Mouse (Mus musculus): ENCODE results near the gene Ifitm7. TPM values are rescaled to one million over a fixed set of nuclear protein-coding genes. Genes with fewer than 3 reads are reported as not detected.

Gene Ifitm7
- polyA plus RNA-seq, 1 experiment from 2014 or later: 1.0 TPM

DNA sequence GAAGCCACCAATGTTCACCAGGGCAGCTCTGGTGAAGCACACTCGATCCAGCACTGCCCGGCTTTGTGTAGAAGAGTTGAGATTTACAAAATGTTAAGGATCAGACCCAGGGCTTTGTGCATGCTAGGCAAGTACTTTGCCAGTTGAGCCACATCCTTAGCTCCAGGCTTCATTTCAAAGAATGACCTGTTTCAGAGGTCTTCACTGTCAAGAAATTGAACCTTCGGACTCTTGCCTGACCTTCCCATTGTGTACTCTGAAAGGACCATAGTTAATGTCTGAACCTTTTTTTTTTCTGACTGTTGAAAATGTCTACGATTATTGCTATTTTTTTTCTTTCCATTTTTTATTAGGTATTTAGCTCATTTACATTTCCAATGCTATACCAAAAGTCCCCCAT, 23.3 kb upstream of the Ifitm7 start:
- Histone ChIP-seq H3K9me3 (ENCODE audit: control insufficient read depth, low read length) (no peaks in the 10 kb centered on the region), H3K4me3 (ENCODE audit: low read depth, low read length) (no peak overlapping the region), H3K27ac (ENCODE audit: low read depth, low read length) (no peak overlapping the region), H3K4me1 (replicated peaks; ENCODE audit: control insufficient read depth, insufficient read depth, low read length) (no peaks in the 10 kb centered on the region), H3K4me2 (replicated peaks; ENCODE audit: low read depth, low read length) (no peak overlapping the region), H3K9ac (ENCODE audit: low read depth, low read length) (no peak overlapping the region), H3K36me3 (ENCODE audit: control insufficient read depth, insufficient read depth, low read length) (no peaks in the 10 kb centered on the region), H3K27me3 (ENCODE audit: control insufficient read depth, insufficient read depth, low read length) (no peaks in the 10 kb centered on the region)
- 87% methylated on average over 4 of the region's 4 CpGs for WGBS
- DNase-seq (ENCODE audit: low spot score): no peak
- no peak for ATAC-seq (ENCODE audit: low FRiP score)

DNA sequence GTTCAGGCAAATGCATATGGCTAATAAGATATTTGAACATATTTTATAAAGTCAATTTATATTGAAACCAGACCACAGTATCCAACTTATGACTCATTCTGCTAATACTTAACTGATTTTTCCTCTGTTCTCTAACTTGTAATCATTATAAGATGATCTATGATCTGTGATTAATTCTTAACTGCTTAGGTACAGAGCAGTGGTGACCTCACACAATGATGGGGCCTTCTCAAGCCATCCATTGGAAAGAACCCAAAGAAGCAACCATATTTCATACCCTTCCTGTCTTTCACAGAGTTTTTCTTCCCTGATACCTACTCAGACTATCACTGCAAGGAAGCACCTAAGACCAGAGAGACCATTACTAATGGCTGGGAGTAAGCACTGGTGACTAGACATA, 22.0 kb upstream of the Ifitm7 start:
- no peak overlapping the region for H3K9ac ChIP-seq (ENCODE audit: low read depth, low read length)
- no peak overlapping the region for H3K4me3 ChIP-seq (ENCODE audit: low read depth, low read length)
- no peaks in the 10 kb centered on the region for H3K27me3 ChIP-seq (ENCODE audit: control insufficient read depth, insufficient read depth, low read length)
- no peaks in the 10 kb centered on the region for H3K9me3 ChIP-seq (ENCODE audit: control insufficient read depth, low read length)
- no peaks in the 10 kb centered on the region for H3K36me3 ChIP-seq (ENCODE audit: control insufficient read depth, insufficient read depth, low read length)
- no peaks in the 10 kb centered on the region for H3K4me1 ChIP-seq (replicated peaks; ENCODE audit: control insufficient read depth, insufficient read depth, low read length)
- DNase-seq (ENCODE audit: low spot score) (no peak), ATAC-seq (ENCODE audit: low FRiP score) (no peak)
- no peak overlapping the region for H3K27ac ChIP-seq (ENCODE audit: low read depth, low read length)
- no peak overlapping the region for H3K4me2 ChIP-seq (replicated peaks; ENCODE audit: low read depth, low read length)

DNA sequence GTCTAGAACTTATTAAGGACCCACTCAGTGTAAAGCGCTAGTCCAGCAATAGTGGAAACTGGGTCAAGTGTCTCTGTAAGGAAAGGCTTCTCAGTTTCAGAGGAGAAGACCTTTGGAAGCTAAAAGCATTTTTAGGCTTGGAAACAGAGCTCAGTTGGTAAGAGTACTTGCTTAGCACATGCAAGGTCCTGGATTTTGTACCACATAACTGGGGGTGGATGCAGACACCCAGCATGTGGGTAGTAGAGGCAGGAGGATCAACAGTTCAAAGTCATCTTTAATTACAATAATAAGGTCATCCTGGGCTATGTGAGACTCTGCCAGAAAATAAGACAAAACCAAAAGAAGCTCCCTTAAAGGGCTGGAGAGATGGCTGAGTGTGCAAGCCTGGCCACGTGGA, 21.4 kb upstream of the Ifitm7 start:
- Histone ChIP-seq H3K27me3 (ENCODE audit: control insufficient read depth, insufficient read depth, low read length) (no peaks in the 10 kb centered on the region), H3K4me1 (replicated peaks; ENCODE audit: control insufficient read depth, insufficient read depth, low read length) (no peaks in the 10 kb centered on the region), H3K27ac (ENCODE audit: low read depth, low read length) (no peak overlapping the region), H3K36me3 (ENCODE audit: control insufficient read depth, insufficient read depth, low read length) (no peaks in the 10 kb centered on the region), H3K4me3 (ENCODE audit: low read depth, low read length) (no peak overlapping the region), H3K9ac (ENCODE audit: low read depth, low read length) (no peak overlapping the region), H3K9me3 (ENCODE audit: control insufficient read depth, low read length) (no peaks in the 10 kb centered on the region), H3K4me2 (replicated peaks; ENCODE audit: low read depth, low read length) (no peak overlapping the region)
- DNase-seq (ENCODE audit: low spot score) (no peak), ATAC-seq (ENCODE audit: low FRiP score) (no peak)
- WGBS: 76% methylated on average over 2 of the region's 2 CpGs

DNA sequence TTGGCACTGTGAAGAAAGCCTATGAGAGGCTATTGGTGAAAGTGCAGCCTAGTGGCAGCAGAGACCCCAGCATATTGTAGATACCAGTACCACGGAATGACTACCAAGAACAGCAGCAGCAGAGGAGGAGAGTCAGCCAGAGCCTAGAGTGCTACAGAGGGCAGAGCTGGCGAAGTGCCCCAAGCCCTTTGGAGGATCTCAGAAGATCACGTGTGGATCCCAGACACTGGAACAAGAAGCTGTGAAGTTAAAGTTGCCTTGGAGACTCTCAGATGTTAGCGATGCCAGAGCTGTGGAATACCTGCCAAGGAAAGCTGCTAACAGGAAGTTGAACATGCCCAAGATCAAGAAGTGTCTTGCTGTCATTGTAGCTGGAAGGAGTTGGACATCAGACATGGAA, 18.6 kb upstream of the Ifitm7 start:
- Histone ChIP-seq H3K4me2 (replicated peaks; ENCODE audit: low read depth, low read length) (no peak overlapping the region), H3K36me3 (ENCODE audit: control insufficient read depth, insufficient read depth, low read length) (no peaks in the 10 kb centered on the region), H3K27ac (ENCODE audit: low read depth, low read length) (no peak overlapping the region), H3K27me3 (ENCODE audit: control insufficient read depth, insufficient read depth, low read length) (no peaks in the 10 kb centered on the region), H3K4me1 (replicated peaks; ENCODE audit: control insufficient read depth, insufficient read depth, low read length) (no peaks in the 10 kb centered on the region), H3K9me3 (ENCODE audit: control insufficient read depth, low read length) (no peaks in the 10 kb centered on the region), H3K4me3 (ENCODE audit: low read depth, low read length) (no peak overlapping the region), H3K9ac (ENCODE audit: low read depth, low read length) (no peak overlapping the region)
- 94% methylated on average over 4 of the region's 4 CpGs for WGBS
- DNase-seq (ENCODE audit: low spot score) (no peak), ATAC-seq (ENCODE audit: low FRiP score) (no peak)

DNA sequence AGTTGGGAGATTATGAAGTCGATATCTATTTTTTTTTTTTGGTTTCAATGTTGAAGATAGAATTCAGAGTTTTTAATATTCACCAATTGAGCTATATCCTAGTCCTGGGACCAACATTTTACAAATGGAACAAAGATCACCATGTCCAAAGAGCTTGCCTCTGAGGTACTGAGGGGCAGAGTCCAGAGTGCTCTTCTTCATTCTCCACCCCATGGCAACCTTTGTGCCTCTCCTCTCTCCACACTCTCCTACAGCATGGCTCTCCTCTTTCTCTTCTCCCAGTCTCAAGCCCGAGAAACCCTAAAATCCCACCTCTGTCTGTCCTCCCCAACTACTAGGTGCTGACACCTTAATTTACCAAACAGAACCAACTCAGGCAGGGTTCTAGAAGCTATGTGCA, 18.0 kb upstream of the Ifitm7 start:
- no peak for ATAC-seq (ENCODE audit: low FRiP score)
- H3K27ac ChIP-seq (ENCODE audit: low read depth, low read length): no peak overlapping the region
- H3K4me2 ChIP-seq (replicated peaks; ENCODE audit: low read depth, low read length): no peak overlapping the region
- H3K4me1 ChIP-seq (replicated peaks; ENCODE audit: control insufficient read depth, insufficient read depth, low read length): no peaks in the 10 kb centered on the region
- H3K9ac ChIP-seq (ENCODE audit: low read depth, low read length): no peak overlapping the region
- no peaks in the 10 kb centered on the region for H3K9me3 ChIP-seq (ENCODE audit: control insufficient read depth, low read length)
- DNase-seq (ENCODE audit: low spot score): no peak
- WGBS: 72% methylated on average over 2 of the region's 2 CpGs
- H3K36me3 ChIP-seq (ENCODE audit: control insufficient read depth, insufficient read depth, low read length): no peaks in the 10 kb centered on the region
- H3K27me3 ChIP-seq (ENCODE audit: control insufficient read depth, insufficient read depth, low read length): no peaks in the 10 kb centered on the region
- no peak overlapping the region for H3K4me3 ChIP-seq (ENCODE audit: low read depth, low read length)

DNA sequence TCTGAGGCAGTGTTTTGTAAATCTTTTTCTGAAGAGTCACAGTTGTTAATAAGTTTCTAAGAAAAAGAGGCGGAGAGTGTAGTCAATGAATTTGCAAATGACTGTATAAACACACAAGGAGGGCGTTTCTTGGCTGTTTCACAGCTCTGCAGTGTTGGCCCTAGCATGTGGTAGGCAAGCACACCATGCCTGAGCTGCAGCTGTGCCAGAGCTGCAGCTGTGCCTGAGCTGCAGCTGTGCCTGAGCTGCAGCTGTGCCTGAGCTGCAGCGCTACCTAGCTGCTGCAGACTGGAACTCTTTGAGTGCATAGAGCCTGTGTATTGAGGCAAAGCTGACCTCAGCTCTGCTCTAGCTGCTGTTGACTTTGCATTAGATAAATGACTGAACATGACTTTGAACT, 17.5 kb upstream of the Ifitm7 start:
- 26% methylated on average over 3 of the region's 3 CpGs for WGBS
- DNase-seq (ENCODE audit: low spot score) (peak; percentile 20), ATAC-seq (ENCODE audit: low FRiP score) (peak; percentile 47; the same call in 1 of the 2 replicates)
- H3K27me3 ChIP-seq (ENCODE audit: control insufficient read depth, insufficient read depth, low read length): no peaks in the 10 kb centered on the region
- H3K9ac ChIP-seq (ENCODE audit: low read depth, low read length): no peak overlapping the region
- no peak overlapping the region for H3K27ac ChIP-seq (ENCODE audit: low read depth, low read length)
- no peak overlapping the region for H3K4me2 ChIP-seq (replicated peaks; ENCODE audit: low read depth, low read length)
- H3K4me3 ChIP-seq (ENCODE audit: low read depth, low read length): no peak overlapping the region
- H3K9me3 ChIP-seq (ENCODE audit: control insufficient read depth, low read length): no peaks in the 10 kb centered on the region
- no peaks in the 10 kb centered on the region for H3K36me3 ChIP-seq (ENCODE audit: control insufficient read depth, insufficient read depth, low read length)
- H3K4me1 ChIP-seq (replicated peaks; ENCODE audit: control insufficient read depth, insufficient read depth, low read length): no peaks in the 10 kb centered on the region

DNA sequence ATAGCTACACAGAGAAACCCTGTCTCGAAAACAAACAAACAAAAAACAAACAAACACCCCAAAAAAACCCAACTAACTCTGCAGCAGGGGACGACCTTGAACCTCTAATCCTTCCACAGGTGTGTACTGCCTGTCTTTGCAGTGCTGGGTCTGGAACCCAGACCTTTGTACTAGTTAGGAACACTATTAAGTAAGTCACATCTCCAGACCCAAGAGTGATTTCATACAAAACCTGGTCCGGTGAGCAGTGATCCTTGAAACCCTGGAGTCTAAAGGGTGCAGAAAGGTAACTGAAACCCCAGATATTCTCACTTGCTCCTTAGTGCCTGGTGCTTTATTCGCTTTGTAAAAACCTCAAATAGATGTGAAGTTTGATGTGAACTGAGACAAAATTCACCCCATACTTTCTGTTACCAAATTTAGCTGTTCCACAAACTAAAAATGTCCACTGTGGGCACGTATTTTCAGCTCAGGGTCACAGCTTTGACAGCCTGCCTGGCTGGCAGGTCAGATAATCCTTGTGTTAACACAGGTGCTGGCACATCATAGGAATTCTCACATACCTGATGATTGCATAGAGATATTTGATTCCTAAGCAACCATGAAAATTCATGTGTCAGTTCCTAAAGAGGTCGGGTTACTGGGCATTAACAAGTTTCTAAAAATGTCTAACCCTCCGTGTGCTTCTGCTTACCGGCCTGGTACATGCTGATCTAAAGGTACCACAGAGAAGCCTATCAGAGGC, 16.9 kb upstream of the Ifitm7 start:
- DNase-seq (ENCODE audit: low spot score): no peak
- Histone ChIP-seq H3K4me1 (replicated peaks; ENCODE audit: control insufficient read depth, insufficient read depth, low read length) (no peaks in the 10 kb centered on the region), H3K9me3 (ENCODE audit: control insufficient read depth, low read length) (no peaks in the 10 kb centered on the region), H3K27me3 (ENCODE audit: control insufficient read depth, insufficient read depth, low read length) (no peaks in the 10 kb centered on the region), H3K27ac (ENCODE audit: low read depth, low read length) (no peak overlapping the region), H3K36me3 (ENCODE audit: control insufficient read depth, insufficient read depth, low read length) (no peaks in the 10 kb centered on the region), H3K9ac (ENCODE audit: low read depth, low read length) (no peak overlapping the region), H3K4me2 (replicated peaks; ENCODE audit: low read depth, low read length) (no peak overlapping the region), H3K4me3 (ENCODE audit: low read depth, low read length) (no peak overlapping the region)
- 72% methylated on average over 8 of the region's 8 CpGs for WGBS
- ATAC-seq (ENCODE audit: low FRiP score): no peak

DNA sequence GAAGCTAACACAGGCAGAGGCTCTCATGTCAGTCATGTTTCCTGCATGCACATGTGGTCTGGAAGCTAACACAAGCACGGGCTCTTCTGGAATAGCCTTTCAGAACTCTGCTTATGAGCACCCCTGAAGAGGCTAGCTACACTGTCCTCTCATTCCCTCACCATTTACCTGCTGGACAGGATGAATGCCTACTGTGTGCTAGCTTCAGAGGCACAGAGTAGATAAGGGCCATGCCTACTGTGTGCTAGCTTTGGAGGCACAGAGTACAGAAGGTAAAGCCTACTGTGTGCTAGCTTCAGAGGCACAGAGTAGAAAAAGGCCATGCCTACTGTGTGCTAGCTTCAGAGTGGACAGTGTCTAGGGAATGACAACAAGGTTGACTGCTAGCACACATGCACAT, 7.8 kb upstream of the Ifitm7 start:
- no peaks in the 10 kb centered on the region for H3K9me3 ChIP-seq (ENCODE audit: control insufficient read depth, low read length)
- no peak overlapping the region for H3K4me3 ChIP-seq (ENCODE audit: low read depth, low read length)
- no peak overlapping the region for H3K4me2 ChIP-seq (replicated peaks; ENCODE audit: low read depth, low read length)
- no peak for DNase-seq (ENCODE audit: low spot score)
- no peak overlapping the region for H3K9ac ChIP-seq (ENCODE audit: low read depth, low read length)
- no peak overlapping the region for H3K27ac ChIP-seq (ENCODE audit: low read depth, low read length)
- 93% methylated on average over 1 of the region's 1 CpGs for WGBS
- ATAC-seq (ENCODE audit: low FRiP score): no peak
- H3K4me1 ChIP-seq (replicated peaks; ENCODE audit: control insufficient read depth, insufficient read depth, low read length): no peaks in the 10 kb centered on the region
- no peaks in the 10 kb centered on the region for H3K36me3 ChIP-seq (ENCODE audit: control insufficient read depth, insufficient read depth, low read length)
- H3K27me3 ChIP-seq (ENCODE audit: control insufficient read depth, insufficient read depth, low read length): no peaks in the 10 kb centered on the region

DNA sequence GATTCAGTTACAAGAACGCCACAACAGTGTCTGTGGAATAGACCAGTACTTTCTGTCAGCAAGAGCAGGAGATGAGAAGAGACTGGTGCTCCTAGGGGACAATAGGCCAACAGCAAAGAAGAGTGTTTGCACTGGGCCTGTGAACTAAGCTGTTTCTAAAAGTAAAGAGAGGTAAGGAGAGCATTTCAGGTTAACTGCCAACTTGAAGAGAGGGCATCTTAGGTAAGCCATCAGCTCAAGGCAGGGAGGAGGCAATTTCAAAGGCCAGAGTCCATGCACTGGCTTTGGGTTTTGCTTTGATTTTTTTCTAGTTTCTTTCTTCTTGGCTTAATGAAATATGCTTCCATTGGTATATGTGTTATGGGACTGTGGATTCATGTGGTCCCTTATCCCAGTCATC, 7.4 kb upstream of the Ifitm7 start:
- Histone ChIP-seq H3K27ac (ENCODE audit: low read depth, low read length) (no peak overlapping the region), H3K9me3 (ENCODE audit: control insufficient read depth, low read length) (no peaks in the 10 kb centered on the region), H3K4me1 (replicated peaks; ENCODE audit: control insufficient read depth, insufficient read depth, low read length) (no peaks in the 10 kb centered on the region), H3K27me3 (ENCODE audit: control insufficient read depth, insufficient read depth, low read length) (no peaks in the 10 kb centered on the region), H3K4me3 (ENCODE audit: low read depth, low read length) (no peak overlapping the region), H3K9ac (ENCODE audit: low read depth, low read length) (no peak overlapping the region), H3K4me2 (replicated peaks; ENCODE audit: low read depth, low read length) (no peak overlapping the region), H3K36me3 (ENCODE audit: control insufficient read depth, insufficient read depth, low read length) (no peaks in the 10 kb centered on the region)
- DNase-seq (ENCODE audit: low spot score): no peak
- 86% methylated on average over 1 of the region's 1 CpGs for WGBS
- no peak for ATAC-seq (ENCODE audit: low FRiP score)
